Mouse (Mus musculus) liver, postnatal 0 days (tissue): ENCODE measurements around the gene H2-DMb1.

Experiments used
- CTCF ChIP-seq: sonication (generic); IDR thresholded peaks from 2 replicates; pipeline ENCODE4 v1.5.1; 2016; ENCODE audit warnings: antibody characterized with exemption, low read depth
- EP300 ChIP-seq: IDR thresholded peaks from 2 replicates; pipeline ENCODE4 v1.6.1; 2016; ENCODE audit warnings: antibody characterized with exemption, low read depth, mild to moderate bottlenecking

DNA sequence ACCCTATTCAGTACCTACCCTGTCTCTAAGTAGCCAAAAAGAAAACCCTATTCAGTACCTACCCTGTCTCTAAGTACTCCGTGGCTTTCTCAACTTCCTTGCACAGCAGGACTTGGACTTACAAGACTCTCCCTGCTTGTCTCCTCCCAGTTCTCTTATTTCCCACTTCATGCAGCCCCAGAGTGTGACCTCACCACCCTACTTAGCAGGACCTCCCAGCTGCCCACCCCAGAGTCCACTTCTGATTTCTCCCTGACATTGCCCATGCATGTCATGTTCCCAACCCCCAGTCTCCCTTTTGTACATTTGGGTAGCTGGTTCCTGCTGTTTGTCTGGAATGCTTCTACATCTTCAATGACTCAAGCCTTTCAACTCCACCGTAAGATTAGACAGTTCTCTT, 29.4 kb upstream of the H2-DMb1 start:
- TF ChIP-seq EP300, result no peak
- TF ChIP-seq CTCF, result no peak
